Mouse (Mus musculus): ENCODE results near the gene Tia1. TPM values are rescaled to one million over a fixed set of nuclear protein-coding genes. Genes with fewer than 3 reads are reported as not detected.

Gene Tia1
- polyA plus RNA-seq (2015; fragmentation: Nextera tagmentation; extraction: Ambion mirVana) = 326 and 340 TPM in 2 replicates

GRCm38 (mm10) chr6:86404100-86404861, at the start of gene Tia1:
Tia1 (plus strand) TSS chr6:86404219.
- WGBS = under 1% methylated on average over 62 of the region's 62 CpGs
- H3K4me3 ChIP-seq = peak within 1 kb of the TSS; percentile 87
- peak within 1 kb of the TSS; percentile 83 for H3K4me2 ChIP-seq

GRCm38 (mm10) chr6:86354948-86355347, 49.1 kb upstream of the Tia1 start:
- Histone ChIP-seq H3K27me3 (no peaks in the 10 kb centered on the region), H3K9ac (no peak overlapping the region), H3K27ac (replicated peaks) (no peak overlapping the region), H3K9me3 (no peaks in the 10 kb centered on the region), H3K4me1 (replicated peaks) (no peaks in the 10 kb centered on the region), H3K36me3 (no peaks in the 10 kb centered on the region), H3K4me2 (no peak overlapping the region), H3K4me3 (no peak overlapping the region)
- 55% methylated on average over 3 of the region's 3 CpGs for WGBS
- no peak for ATAC-seq (ENCODE audit: low read depth)

More at GRCm38 (mm10) chr6:86404100-86404861, at the start of gene Tia1:
- Histone ChIP-seq H3K9me3 (no peaks in the 10 kb centered on the region), H3K4me1 (replicated peaks) (peaks cover 36% of the 10 kb centered on the region), H3K9ac (peak within 1 kb of the TSS; percentile 99), H3K36me3 (no peaks in the 10 kb centered on the region), H3K27ac (replicated peaks) (peak within 1 kb of the TSS; percentile 100), H3K27me3 (no peaks in the 10 kb centered on the region)
- ATAC-seq (ENCODE audit: low read depth) = peak; percentile 97

GRCm38 (mm10) chr6:86356956-86357355, 47.1 kb upstream of the Tia1 start:
- H3K4me1 ChIP-seq (replicated peaks) = no peaks in the 10 kb centered on the region
- H3K36me3 ChIP-seq = no peaks in the 10 kb centered on the region
- H3K9me3 ChIP-seq = 0 out of 2 replicates have a peak, but pooled peaks cover 4% of the 10 kb centered on the region
- no peaks in the 10 kb centered on the region for H3K27me3 ChIP-seq
- no peak overlapping the region for H3K4me2 ChIP-seq
- ATAC-seq (ENCODE audit: low read depth) = no peak
- H3K27ac ChIP-seq (replicated peaks) = no peak overlapping the region
- 87% methylated on average over 9 of the region's 9 CpGs for WGBS
- H3K4me3 ChIP-seq = no peak overlapping the region
- no peak overlapping the region for H3K9ac ChIP-seq

- ATAC-seq (ENCODE audit: low read depth) = no peak
- H3K4me2 ChIP-seq = no peak overlapping the region
- no peak overlapping the region for H3K4me3 ChIP-seq
- no peaks in the 10 kb centered on the region for H3K27me3 ChIP-seq
- H3K27ac ChIP-seq (replicated peaks) = no peak overlapping the region
- H3K9me3 ChIP-seq = 0 out of 2 replicates have a peak, but pooled peaks cover 4% of the 10 kb centered on the region
- WGBS = 65% methylated on average over 7 of the region's 7 CpGs
- H3K9ac ChIP-seq = no peak overlapping the region
- H3K36me3 ChIP-seq = no peaks in the 10 kb centered on the region
- peaks cover 7% of the 10 kb centered on the region; the same call in 1 of the 2 replicates for H3K4me1 ChIP-seq (replicated peaks)
Measured at GRCm38 (mm10) chr6:86360691-86361090, 43.3 kb upstream of the Tia1 start.

GRCm38 (mm10) chr6:86361373-86361772, 42.6 kb upstream of the Tia1 start:
- Histone ChIP-seq H3K4me1 (replicated peaks) (peaks cover 12% of the 10 kb centered on the region), H3K9me3 (0 out of 2 replicates have a peak, but pooled peaks cover 4% of the 10 kb centered on the region), H3K27me3 (no peaks in the 10 kb centered on the region), H3K27ac (replicated peaks) (no peak overlapping the region), H3K4me3 (no peak overlapping the region), H3K36me3 (no peaks in the 10 kb centered on the region), H3K4me2 (no peak overlapping the region), H3K9ac (no peak overlapping the region)
- WGBS = 84% methylated on average over 7 of the region's 7 CpGs
- ATAC-seq (ENCODE audit: low read depth) = no peak

GRCm38 (mm10) chr6:86364442-86365141, 39.4 kb upstream of the Tia1 start:
- Histone ChIP-seq H3K27me3 (no peaks in the 10 kb centered on the region), H3K4me1 (replicated peaks) (peaks cover 20% of the 10 kb centered on the region), H3K9me3 (0 out of 2 replicates have a peak, but pooled peaks cover 4% of the 10 kb centered on the region), H3K4me2 (peak overlapping the region; percentile 86), H3K4me3 (peak overlapping the region; percentile 72), H3K9ac (peak overlapping the region; percentile 91), H3K36me3 (peaks cover 15% of the 10 kb centered on the region), H3K27ac (replicated peaks) (peak overlapping the region; percentile 87)
- peak; percentile 68 for ATAC-seq (ENCODE audit: low read depth)
- 3% methylated on average over 17 of the region's 17 CpGs for WGBS

- H3K27ac ChIP-seq (replicated peaks) = peak within 1 kb of the TSS; percentile 84
- under 1% methylated on average over 75 of the region's 76 CpGs for WGBS
Measured at GRCm38 (mm10) chr6:86365371-86366124, 38.5 kb upstream of the Tia1 start, which contains the start of gene Fam136a. Fam136a (plus strand) TSS chr6:86365646.

GRCm38 (mm10) chr6:86366125-86366852, 37.7 kb upstream of the Tia1 start:
- peak overlapping the region; percentile 84 for H3K27ac ChIP-seq (replicated peaks)
- H3K4me1 ChIP-seq (replicated peaks) = peaks cover 27% of the 10 kb centered on the region
- H3K4me3 ChIP-seq = peak overlapping the region; percentile 72
- no peaks in the 10 kb centered on the region for H3K27me3 ChIP-seq
- H3K9me3 ChIP-seq = 0 out of 2 replicates have a peak, but pooled peaks cover 3% of the 10 kb centered on the region
- peak overlapping the region; percentile 91 for H3K9ac ChIP-seq
- H3K4me2 ChIP-seq = peak overlapping the region; percentile 86
- peaks cover 15% of the 10 kb centered on the region for H3K36me3 ChIP-seq
- ATAC-seq (ENCODE audit: low read depth) = 0 out of 2 replicates have a peak, but pooled peaks have one; percentile 1
- 42% methylated on average over 25 of the region's 25 CpGs for WGBS

More at GRCm38 (mm10) chr6:86365371-86366124, 38.5 kb upstream of the Tia1 start, which contains the start of gene Fam136a:
- ATAC-seq (ENCODE audit: low read depth) = peak; percentile 94
- H3K4me3 ChIP-seq = peak within 1 kb of the TSS; percentile 72
- no peaks in the 10 kb centered on the region for H3K27me3 ChIP-seq
- peak within 1 kb of the TSS; percentile 86 for H3K4me2 ChIP-seq
- H3K9ac ChIP-seq = peak within 1 kb of the TSS; percentile 91
- H3K36me3 ChIP-seq = peaks cover 15% of the 10 kb centered on the region
- peaks cover 22% of the 10 kb centered on the region for H3K4me1 ChIP-seq (replicated peaks)
- 0 out of 2 replicates have a peak, but pooled peaks cover 4% of the 10 kb centered on the region for H3K9me3 ChIP-seq

- Histone ChIP-seq H3K9me3 (no peaks in the 10 kb centered on the region), H3K4me1 (replicated peaks) (peaks cover 27% of the 10 kb centered on the region), H3K27ac (replicated peaks) (peak overlapping the region; percentile 84; the same call in 1 of the 2 replicates), H3K4me2 (peak overlapping the region; percentile 86), H3K9ac (peak overlapping the region; percentile 91), H3K36me3 (peaks cover 15% of the 10 kb centered on the region), H3K4me3 (peak overlapping the region; percentile 72), H3K27me3 (no peaks in the 10 kb centered on the region)
- no peak for ATAC-seq (ENCODE audit: low read depth)
- 78% methylated on average over 2 of the region's 2 CpGs for WGBS
Measured at GRCm38 (mm10) chr6:86366853-86367249, 37.2 kb upstream of the Tia1 start.

GRCm38 (mm10) chr6:86368479-86368878, 35.5 kb upstream of the Tia1 start:
- ATAC-seq (ENCODE audit: low read depth) = no peak

More at GRCm38 (mm10) chr6:86368479-86368878, 35.5 kb upstream of the Tia1 start:
- H3K27ac ChIP-seq (replicated peaks) = no peak overlapping the region
- H3K27me3 ChIP-seq = no peaks in the 10 kb centered on the region
- peaks cover 15% of the 10 kb centered on the region for H3K36me3 ChIP-seq
- peaks cover 43% of the 10 kb centered on the region for H3K4me1 ChIP-seq (replicated peaks)
- WGBS = 90% methylated on average over 5 of the region's 5 CpGs
- no peak overlapping the region for H3K4me3 ChIP-seq
- H3K9ac ChIP-seq = no peak overlapping the region
- no peak overlapping the region for H3K4me2 ChIP-seq
- no peaks in the 10 kb centered on the region for H3K9me3 ChIP-seq

Data from neural tube, embryonic 13.5 days (tissue).